Mouse (Mus musculus): ENCODE measurements at regions not wholly inside any gene's neighbourhood (a gene's known extent, or its start where the extent isn't known, plus 50 kb on each side); places are given as distances from the start of the nearest gene placed in this dataset.

DNA sequence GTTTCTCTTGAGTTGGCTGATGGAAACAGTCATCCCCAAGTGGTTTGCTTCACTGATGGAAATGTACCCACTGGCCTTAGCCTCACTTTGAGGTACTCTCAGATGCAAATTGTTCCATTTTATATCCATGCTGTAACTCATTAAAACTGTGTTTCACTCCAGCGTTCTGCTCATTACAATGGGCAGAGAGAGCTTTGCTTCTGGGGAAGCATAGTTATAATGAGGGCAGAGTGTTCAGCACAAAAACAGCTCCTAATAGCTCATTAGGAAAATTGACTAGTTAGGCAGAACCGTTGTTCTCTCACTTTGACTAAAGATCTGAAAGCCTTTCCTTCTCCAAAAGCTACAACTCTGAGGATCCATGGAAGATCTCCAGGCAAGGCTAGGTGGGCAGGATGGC, 771.2 kb downstream of the Ntrk3 start:
- DNase-seq = no peak

DNA sequence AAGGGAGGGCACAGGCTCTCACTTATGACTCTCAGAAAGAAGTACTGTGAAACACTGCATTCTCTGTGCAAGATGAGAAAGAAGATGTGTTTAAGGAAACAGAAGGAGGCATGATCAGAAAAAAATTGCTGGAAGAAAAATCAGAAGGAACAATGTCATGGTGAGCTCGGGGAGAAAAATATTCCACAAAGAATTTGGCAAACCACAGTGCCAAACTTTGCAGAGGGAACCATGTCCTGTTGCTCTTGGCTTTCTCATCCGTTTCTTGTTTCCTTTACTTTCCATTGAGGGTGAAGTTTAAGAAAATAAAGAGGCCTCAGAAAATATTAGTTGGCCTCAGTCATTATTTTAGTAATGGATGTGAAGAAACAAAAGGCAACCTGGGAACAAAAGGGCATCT, 804.4 kb downstream of the Ntrk3 start:
- no peak for DNase-seq

DNA sequence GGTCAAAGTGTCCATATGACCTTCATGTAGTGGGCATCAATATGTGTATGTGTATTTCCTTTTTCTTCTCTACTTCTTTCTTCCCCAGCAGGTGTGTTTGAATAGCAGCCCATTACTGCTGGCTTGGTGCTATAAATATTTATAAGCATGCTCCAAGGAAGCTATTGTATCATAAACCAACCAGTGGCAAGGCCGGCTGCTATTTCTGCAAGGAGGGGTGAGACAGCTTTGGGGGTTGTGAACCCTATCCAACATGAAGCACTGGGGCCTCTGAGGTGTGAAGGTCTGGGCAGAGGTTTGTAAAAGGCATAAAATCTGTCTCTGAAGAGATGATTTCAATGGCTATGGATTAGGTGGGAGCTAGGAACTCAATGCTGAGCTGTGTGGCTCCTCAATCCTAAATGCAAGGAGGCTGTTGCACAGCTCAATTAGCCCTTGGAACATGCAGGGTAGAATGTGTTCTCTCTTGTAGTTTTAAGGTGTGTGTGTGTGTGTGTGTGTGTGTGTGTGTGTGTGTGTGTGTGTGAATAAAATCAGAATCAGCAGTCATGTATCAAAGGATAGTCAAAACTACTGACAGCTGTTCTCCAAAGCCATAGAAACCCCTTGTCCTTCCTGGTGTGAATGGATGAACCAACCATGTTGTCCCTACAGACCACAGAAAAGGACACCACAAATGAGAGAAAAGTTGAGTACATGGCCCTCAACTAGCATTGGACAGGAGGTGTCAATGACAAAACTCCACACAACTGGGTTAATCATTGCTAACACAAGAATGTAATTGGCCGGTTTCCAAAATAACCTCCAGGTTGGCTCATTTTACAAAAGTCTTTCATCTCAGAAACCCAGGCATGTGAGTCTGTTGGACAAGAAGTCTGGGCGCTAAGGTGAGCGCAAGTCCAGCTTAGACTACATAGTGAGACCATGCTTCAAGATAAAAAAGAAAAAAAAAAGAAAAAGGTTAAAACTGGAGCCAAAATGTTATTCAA, 809.0 kb downstream of the Ntrk3 start:
- no peak for DNase-seq

DNA sequence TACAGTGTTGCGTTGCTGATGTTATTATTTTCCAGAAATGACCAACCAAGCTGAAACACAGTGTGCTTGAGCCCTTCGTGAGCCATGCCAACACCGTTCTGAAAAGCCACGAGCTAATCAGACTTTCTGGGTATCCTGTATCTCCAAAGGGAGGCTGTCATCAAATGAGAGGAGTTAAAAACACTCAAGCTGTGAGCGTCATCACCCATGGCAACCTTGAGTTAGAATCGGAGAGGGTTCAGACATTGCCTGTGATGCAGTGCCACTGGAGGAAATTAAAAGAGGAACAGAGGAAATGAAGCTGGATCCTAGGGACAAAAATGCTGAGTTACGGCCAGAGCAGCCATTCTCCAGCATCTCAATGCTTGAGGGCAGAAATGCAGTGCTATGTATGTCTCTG, 838.6 kb downstream of the Ntrk3 start:
- DNase-seq = no peak

DNA sequence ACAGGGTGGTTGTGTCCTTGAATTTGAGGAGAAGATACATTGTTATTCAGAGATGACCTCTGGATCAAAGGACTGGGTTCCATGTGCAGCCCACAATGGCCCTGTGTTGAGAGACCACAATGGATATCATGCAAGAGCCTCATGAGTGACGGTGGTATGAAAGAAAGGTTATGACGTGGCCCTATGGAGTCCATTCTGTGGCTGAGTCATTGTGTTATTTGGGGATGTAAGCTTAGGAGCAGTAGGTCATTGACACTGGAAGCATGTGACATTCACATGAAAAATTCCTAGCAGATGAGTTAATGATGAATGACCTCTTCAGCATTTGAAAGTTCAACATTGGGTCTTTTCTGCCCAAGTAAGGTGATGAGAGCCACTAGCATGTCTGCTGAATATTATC, 849.3 kb downstream of the Ntrk3 start:
- DNase-seq = no peak

DNA sequence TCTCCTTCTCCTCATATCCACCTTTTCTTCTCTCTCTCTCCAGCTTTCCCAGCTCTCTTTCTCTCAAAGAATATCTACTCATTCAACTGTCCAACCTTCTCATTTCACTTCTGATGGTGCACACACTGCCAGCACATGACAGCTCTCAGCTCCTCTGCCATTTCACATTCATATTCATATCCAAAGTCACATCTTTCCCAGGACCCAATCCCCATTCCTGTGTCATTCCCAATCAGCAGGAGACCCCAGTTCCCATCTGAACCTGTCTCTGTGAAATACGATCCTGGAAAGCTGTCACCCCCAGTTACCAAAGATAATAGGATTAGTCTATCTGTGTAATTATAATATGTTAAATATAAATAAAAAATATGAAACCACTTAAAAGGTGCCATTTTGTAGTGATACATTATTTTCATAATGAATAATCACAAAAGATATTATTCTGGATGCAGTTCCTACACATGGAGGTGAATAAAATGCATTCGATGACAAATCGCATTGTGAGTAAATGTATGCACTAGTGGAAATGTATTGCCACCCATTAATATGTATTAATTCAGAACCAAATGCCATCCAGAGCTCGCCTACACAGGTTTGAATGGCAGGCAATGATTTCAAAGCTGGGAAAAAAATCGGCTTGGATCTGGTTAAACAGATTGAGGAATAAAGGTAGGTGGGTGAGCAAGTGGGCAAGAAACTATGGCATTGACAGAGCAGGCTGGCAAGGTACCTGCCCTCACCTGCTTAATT, 855.0 kb downstream of the Ntrk3 start:
- no peak for DNase-seq

DNA sequence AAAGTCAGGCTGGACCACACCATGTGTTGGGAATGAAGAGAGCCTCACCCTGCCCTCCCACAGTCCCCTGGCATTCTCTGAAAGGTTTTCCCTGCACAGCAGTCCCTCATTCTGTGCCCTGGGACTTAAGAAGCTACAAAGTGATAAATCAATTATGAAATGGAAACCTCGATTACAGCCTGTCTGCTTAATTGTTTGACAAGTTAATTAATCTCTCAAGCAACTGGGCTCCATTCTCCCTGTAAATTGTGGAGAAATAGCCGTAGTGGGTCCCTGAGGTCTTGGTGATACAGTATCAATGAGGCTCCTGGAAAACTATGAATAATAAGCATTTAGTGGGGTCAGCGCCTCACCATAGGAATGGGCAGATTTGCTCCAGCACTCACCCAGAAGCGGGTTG, 870.3 kb downstream of the Ntrk3 start:
- no peak for DNase-seq

DNA sequence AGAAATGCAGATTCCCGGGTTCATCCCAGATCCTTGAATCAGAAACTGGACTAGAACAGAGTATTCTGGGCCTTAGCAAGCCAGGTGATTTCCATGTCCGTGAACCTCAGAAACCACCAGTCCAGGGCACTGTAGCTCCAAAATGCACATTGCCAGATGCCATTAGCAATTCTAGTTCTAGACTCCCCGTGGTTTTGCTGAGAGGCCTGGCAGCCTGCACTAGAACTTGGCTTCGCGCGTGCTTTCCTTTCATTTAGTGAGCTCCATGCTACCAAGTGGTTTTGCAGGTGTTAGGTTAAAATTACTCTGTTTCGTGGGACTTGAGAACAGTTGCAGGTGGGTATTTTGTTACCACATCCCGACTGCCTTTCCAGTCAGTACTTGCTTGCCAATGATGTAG, 876.0 kb downstream of the Ntrk3 start:
- DNase-seq = no peak

DNA sequence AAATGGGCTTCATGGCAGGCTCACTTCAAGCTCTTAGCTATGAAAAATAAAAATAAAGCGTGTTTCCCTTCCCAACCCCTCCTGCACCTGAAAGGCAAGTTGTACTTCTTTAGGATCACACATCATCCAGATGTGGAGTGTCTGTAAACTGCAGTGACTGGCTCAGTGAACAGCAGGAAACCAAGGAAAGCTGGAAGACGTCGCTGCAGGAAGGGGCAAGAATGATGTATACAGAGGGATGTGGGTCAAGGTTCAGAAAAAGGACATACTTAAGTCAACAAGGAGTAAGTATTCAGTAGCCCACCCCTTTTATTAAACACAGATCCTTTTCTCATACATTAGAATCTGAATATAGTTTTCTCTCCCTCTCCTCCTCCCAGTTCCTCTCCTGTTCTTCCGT, 879.4 kb downstream of the Ntrk3 start:
- DNase-seq = no peak

DNA sequence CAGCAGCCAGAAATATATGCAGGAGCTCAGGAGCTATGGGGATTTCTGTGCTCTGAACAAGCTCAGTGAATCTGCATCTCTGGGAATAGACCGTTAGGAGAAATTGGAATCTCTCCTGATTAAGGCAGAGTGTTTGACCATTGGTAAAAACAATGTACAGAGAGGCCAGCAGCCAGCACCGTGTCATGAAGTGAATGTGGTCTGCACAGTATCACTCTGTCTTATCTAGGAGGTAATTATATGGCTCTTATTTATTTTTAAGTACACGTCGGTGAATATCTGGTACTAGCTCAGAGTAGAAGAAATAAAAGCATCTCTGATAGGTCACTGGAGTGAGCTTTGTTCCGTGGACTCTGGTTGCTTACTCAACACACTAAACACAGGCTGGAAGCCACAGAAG, 879.8 kb downstream of the Ntrk3 start:
- no peak for DNase-seq

DNA sequence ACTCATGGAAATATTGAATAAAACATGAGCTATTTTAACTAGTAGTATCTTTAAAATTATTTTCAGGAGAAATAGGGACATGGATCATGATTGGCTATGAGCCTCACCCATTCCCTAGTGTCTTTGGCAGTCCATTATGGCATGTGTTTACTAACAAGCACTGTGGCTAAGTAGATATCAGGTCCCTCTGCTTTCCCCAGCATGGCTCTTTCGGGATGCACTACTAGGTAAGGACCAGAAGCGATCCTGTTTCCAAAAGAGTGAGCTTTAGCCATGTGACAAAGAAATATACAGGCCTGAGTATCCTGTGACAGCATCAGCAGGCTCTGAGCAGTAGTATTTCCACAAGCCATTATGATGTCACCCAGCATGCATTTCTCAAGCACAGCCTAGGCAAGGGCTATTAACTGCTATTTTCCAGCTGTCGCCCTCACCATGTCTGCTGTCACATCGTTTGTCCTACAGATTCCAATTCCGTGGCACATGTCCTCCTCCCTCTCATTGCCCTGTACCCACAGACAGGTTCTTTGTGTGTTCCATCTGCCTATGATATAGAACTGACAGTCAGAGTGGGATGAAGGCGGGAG, 882.1 kb downstream of the Ntrk3 start:
- DNase-seq = peak; percentile 7 to 49

DNA sequence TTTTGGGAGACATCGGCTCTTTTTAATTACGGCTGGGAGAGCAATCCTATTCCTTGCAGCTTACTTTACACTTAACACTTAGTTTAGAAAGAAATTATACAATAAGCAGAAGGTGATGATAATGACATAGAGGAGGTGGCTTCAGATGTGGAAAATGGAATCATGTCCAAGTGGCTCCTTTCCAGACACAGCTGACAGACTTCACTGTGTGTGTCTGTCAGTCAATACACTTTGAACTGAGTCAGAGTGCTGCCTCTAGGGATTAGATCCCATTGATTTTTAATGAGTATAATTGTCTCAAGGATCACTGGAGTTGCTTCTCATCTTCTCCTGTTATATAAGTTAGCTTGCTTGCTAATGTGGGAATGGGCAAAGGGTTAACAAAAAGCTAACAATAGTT, 882.7 kb downstream of the Ntrk3 start:
- no peak for DNase-seq

DNA sequence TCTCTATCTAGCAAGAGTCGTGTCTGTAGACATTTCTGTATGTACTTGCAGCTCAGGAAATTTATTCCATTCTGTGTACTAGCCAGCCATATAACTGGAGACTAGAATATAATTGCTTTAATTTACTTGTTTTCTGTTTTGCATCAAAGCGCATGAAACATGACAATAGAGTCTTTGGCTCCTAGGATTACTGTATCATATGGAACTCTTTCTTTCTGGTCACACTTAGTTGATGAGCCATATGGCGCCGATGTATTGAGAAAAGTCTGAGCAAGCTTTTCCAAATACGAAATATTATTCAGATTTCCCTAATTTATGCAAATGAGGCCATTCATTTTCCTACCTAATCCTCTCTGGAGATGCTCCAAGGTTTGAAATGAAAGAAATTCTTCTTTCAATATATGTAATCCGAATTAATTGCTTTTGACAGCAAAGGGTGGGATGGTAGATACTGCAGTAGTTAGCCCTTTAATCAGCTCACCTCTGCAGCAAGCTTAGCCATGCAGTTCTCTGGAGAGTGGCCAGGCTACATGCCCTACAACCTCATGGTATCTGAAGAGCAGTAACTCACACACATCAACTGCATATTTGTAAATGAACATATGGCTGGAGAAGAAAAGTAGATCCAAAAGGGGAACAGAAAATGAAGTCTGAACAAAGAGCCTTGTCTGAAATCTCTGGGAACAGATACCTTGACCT, 913.4 kb downstream of the Ntrk3 start:
- no peak for DNase-seq

DNA sequence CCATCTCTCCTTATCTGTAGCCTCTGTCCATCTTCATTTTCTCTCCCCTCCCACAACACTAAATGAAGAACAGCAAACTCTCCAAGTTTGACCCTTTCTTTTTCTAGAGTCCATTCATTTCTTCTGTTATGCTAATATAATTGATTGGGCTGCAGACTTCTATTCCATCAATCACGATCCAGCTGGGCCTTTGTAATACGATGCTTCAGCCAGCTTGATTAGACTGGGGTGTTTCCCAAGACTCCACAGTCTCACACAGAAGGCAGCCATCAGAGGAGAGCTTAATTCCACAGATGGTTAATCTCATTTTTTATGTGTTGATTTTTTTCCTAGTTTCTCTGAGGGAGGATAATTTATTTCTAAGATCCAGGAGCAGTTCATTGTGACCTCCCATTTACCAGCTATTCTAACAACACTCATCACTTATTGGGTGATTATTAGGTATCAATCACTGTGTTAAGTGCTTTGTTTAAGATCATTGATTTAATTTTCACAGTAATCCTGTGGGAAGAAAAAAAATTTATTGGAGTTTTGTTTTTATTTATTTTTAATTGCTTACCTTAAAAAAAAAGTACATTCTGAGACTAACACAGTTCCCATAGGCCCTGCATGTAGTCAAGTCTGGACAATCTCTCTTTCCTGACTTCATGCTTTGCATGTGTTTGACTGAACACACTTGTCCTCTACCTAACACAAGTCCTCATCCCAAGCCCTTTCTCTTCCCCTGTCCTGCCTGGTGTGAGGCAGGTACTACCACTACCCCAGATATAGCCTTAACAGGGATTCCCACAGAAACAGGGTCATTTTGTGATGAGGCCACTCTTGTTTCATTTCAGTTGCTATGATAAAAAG, 925.5 kb downstream of the Ntrk3 start:
- no peak for DNase-seq

DNA sequence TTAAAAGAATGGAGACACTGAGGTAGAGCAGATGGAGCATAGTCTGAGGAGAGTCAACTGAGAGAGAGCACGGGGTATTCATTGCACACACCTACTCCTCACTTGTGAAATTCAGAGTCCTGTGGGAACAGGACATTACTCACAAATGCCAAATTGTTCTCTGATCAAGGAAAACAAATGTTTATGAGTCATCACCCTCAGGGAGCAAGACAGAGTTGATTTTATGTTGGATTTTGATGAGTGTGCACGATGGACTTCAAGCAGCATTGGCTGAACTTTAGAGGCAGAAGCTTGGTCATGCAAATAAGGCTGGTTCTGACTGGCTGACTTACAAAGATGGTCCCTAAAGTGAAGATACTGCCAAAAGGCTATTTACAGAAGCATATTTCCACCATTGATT, 951.0 kb downstream of the Ntrk3 start:
- no peak for DNase-seq

DNA sequence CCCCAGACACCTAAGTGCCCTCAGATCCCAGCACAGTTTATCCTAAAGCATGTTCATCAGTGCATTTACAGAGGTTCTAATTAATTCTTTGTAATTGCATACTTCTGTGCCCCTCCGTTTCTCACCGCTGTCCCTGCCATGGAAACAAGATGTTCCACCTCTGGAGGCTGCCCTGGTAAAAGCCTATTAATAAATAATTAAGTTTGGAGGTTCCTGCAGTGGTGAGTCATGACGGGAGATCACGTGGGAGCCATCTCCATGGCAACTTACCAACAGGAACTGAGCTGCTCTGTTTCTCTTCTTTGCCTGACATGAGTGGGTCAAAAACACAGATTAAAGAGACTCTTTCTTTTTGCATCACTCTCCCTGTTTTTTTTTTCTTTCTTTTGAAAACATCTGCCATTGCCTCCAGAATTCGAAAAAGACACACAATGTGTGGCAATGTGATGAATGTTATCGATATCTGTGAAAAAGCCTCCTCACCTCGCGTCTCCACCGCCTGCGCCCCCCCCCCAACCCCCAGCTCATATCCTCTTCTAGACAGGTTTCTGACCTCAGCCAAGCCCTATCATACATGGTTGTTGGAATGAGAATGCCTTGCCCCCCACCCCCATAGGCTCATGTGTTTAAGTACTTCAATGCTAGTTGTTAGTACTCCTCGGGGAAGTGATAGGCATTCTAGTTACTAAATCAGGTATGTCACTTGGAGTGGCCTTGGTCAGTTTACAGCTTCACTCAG, 965.9 kb downstream of the Ntrk3 start:
- no peak for DNase-seq

DNA sequence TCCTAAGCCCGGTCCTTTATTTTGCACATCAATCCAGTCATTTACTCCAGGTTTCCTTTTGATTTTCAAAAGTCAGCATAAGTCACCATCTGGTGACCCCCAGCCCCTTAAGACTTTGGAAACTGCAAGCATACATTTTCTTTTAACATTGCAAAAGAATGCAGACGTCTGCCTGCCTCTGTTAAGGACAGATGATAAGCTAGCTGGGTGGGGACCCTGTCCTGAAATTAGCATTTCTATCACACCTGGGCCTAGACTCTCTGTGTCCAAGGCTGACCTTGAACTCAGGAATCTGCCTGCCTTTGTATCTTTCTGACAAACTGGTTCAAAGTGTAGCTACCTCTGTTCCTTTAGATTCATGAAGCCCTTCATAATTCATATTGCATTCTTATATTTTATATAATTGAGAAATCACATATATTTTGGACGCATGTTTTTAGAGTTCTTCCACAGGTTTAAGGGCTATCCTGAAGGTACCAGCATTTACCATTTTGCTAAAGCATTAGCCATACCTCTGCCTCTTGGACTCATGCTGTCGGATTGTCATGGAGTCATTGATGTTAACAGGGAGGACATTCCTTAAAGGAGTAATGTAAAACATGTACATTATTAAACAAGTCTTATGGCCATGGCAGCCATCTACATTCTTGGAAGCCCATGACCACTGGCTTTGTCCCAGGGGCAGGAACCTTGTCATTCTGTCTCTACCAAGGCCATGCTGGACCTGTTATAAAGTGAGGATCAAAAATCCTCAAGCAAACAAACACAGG, 998.6 kb downstream of the Ntrk3 start:
- no peak for DNase-seq
